Mouse (Mus musculus): ENCODE data around the gene Pcif1. TPM values are rescaled to one million over a fixed set of nuclear protein-coding genes. Genes with fewer than 3 reads are reported as not detected.
A peak's percentile ranks its signal among the peaks of the same experiment; 100 is the strongest.

Pcif1 gene
- total and polyA plus RNA-seq, 2 experiments from 2014 or later = 77.2 to 94.6 TPM

GRCm38 (mm10) chr2:164924100-164924857 lies 45.2 kb downstream of the Pcif1 start:
- no peaks in the 10 kb centered on the region for H3K27me3 ChIP-seq (ENCODE audit: insufficient read depth, low read length)
- DNase-seq (ENCODE audit: low spot score) = peak; percentile 84
- no peak; the same call in 1 of the 2 replicates for ATAC-seq (ENCODE audit: low FRiP score)
- no peaks in the 10 kb centered on the region for H3K4me1 ChIP-seq (ENCODE audit: insufficient read depth, low read length)
- H3K4me2 ChIP-seq (ENCODE audit: low read depth, low read length, poor library complexity, severe bottlenecking) = no peak overlapping the region
- no peak overlapping the region for H3K27ac ChIP-seq (ENCODE audit: low read depth, low read length)
- H3K9me3 ChIP-seq (ENCODE audit: low read length) = no peaks in the 10 kb centered on the region
- peak; percentile 86 for TF ChIP-seq CTCF (IDR thresholded peaks at IDR 0.05)
- no peak overlapping the region for H3K4me3 ChIP-seq (ENCODE audit: low read depth, low read length)
- H3K9ac ChIP-seq (replicated peaks; ENCODE audit: low read length, poor library complexity, severe bottlenecking) = no peak overlapping the region
- no peaks in the 10 kb centered on the region for H3K36me3 ChIP-seq (ENCODE audit: insufficient read depth, low read length)
- 29% methylated on average over 11 of the region's 11 CpGs for WGBS

GRCm38 (mm10) chr2:164930706-164931581 lies 51.8 kb downstream of the Pcif1 start:
- Histone ChIP-seq H3K4me1 (ENCODE audit: insufficient read depth, low read length) (no peaks in the 10 kb centered on the region), H3K36me3 (ENCODE audit: insufficient read depth, low read length) (no peaks in the 10 kb centered on the region), H3K9me3 (ENCODE audit: low read length) (no peaks in the 10 kb centered on the region), H3K4me3 (ENCODE audit: low read depth, low read length) (no peak overlapping the region), H3K4me2 (ENCODE audit: low read depth, low read length, poor library complexity, severe bottlenecking) (no peak overlapping the region), H3K27me3 (ENCODE audit: insufficient read depth, low read length) (no peaks in the 10 kb centered on the region), H3K9ac (replicated peaks; ENCODE audit: low read length, poor library complexity, severe bottlenecking) (no peak overlapping the region), H3K27ac (ENCODE audit: low read depth, low read length) (no peak overlapping the region)
- DNase-seq (ENCODE audit: low spot score) (no peak), ATAC-seq (ENCODE audit: low FRiP score) (no peak)
- TF ChIP-seq CTCF (IDR thresholded peaks at IDR 0.05) = no peak
- WGBS = 60% methylated on average over 11 of the region's 11 CpGs

DNA sequence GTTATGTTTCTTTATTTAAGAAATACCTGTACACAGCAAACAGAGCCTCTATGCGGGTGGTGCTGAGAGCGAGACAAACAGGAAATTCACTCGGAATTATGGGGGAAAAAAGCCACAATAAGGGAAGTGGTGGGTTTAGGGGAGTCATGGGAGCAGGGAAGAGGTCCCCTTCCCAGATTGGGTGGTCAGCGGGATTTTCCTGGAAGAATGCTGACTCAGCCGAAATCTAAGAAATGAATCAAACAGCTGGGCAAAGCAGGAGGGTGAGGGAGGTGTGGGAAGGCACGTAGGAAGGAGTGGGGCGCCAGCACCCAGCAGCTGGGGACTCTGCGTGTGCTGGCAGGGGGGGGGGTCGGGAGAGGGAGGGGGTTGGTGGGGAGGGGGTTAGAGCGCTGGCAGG lies 54.4 kb downstream of the Pcif1 start:
- H3K9me3 ChIP-seq (ENCODE audit: low read length) = no peaks in the 10 kb centered on the region
- no peak for TF ChIP-seq CTCF (IDR thresholded peaks at IDR 0.05)
- ATAC-seq (ENCODE audit: low FRiP score) (no peak), DNase-seq (ENCODE audit: low spot score) (no peak)
- no peak overlapping the region for H3K27ac ChIP-seq (ENCODE audit: low read depth, low read length)
- H3K27me3 ChIP-seq (ENCODE audit: insufficient read depth, low read length) = no peaks in the 10 kb centered on the region
- no peak overlapping the region for H3K9ac ChIP-seq (replicated peaks; ENCODE audit: low read length, poor library complexity, severe bottlenecking)
- H3K4me1 ChIP-seq (ENCODE audit: insufficient read depth, low read length) = 0 out of 2 replicates have a peak, but pooled peaks cover 6% of the 10 kb centered on the region
- H3K36me3 ChIP-seq (ENCODE audit: insufficient read depth, low read length) = no peaks in the 10 kb centered on the region
- no peak overlapping the region for H3K4me2 ChIP-seq (ENCODE audit: low read depth, low read length, poor library complexity, severe bottlenecking)
- no peak overlapping the region for H3K4me3 ChIP-seq (ENCODE audit: low read depth, low read length)
- WGBS = 54% methylated on average over 6 of the region's 10 CpGs

GRCm38 (mm10) chr2:164935991-164936390 lies 56.9 kb downstream of the Pcif1 start:
- Histone ChIP-seq H3K4me3 (ENCODE audit: low read depth, low read length) (no peak overlapping the region), H3K4me1 (ENCODE audit: insufficient read depth, low read length) (0 out of 2 replicates have a peak, but pooled peaks cover 14% of the 10 kb centered on the region), H3K27ac (ENCODE audit: low read depth, low read length) (no peak overlapping the region), H3K27me3 (ENCODE audit: insufficient read depth, low read length) (0 out of 2 replicates have a peak, but pooled peaks cover 3% of the 10 kb centered on the region), H3K36me3 (ENCODE audit: insufficient read depth, low read length) (no peaks in the 10 kb centered on the region), H3K9me3 (ENCODE audit: low read length) (no peaks in the 10 kb centered on the region), H3K9ac (replicated peaks; ENCODE audit: low read length, poor library complexity, severe bottlenecking) (no peak overlapping the region), H3K4me2 (ENCODE audit: low read depth, low read length, poor library complexity, severe bottlenecking) (no peak overlapping the region)
- ATAC-seq (ENCODE audit: low FRiP score) = no peak
- WGBS = 72% methylated on average over 4 of the region's 4 CpGs
- no peak for DNase-seq (ENCODE audit: low spot score)
- TF ChIP-seq CTCF (IDR thresholded peaks at IDR 0.05) = no peak

DNA sequence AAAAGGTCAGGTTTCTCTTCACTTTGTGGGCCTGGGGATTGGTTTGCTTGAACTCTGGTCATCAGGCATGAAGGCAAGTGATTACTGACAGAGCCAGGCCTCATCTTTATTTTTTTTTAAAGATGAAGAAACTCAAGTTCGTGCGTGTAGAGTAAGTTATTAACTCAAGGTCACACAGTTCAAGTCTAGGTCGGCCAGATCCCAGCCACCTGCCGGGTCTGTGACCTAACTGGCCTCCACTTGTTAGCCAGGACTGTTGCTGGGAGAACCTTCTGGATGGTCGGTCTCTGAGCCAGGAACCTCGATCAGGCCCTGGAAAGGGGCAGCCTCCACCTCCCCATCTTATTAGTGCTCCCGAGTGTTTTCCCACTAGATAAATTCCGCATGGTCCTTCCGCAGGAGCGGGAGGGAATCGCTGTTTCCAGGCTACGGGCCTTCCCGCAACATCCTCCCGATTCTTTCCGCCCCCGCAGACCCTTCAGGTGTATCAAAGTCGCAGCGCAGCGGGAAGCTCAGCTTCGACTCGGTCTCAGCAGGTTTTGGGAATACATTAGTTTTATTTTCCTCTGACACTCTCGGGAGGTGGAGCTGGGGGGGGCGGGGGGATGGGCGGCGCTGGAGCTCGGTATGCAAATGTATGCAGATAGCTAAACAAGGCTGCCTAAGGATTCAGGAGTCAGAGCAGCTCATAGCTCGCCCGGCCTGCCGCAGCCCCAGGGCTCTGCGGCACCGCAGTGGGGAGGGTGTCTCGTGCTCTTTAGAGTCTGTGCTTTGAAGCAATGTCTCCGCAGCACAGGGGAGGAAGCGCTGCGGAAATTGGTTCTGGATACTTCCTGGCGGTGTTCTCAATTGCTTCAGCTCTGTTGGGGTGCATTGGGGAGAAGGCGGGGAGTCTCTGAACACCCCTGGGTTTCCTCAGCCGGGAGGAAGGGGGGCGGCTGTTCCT lies 59.3 kb downstream of the Pcif1 start:
- Histone ChIP-seq H3K4me3 (ENCODE audit: low read depth, low read length) (peak overlapping the region; percentile 36), H3K27ac (ENCODE audit: low read depth, low read length) (peak overlapping the region; percentile 80), H3K4me1 (ENCODE audit: insufficient read depth, low read length) (0 out of 2 replicates have a peak, but pooled peaks cover 14% of the 10 kb centered on the region), H3K9ac (replicated peaks; ENCODE audit: low read length, poor library complexity, severe bottlenecking) (peak overlapping the region; percentile 52; the same call in 1 of the 2 replicates), H3K9me3 (ENCODE audit: low read length) (no peaks in the 10 kb centered on the region), H3K36me3 (ENCODE audit: insufficient read depth, low read length) (no peaks in the 10 kb centered on the region), H3K27me3 (ENCODE audit: insufficient read depth, low read length) (0 out of 2 replicates have a peak, but pooled peaks cover 3% of the 10 kb centered on the region), H3K4me2 (ENCODE audit: low read depth, low read length, poor library complexity, severe bottlenecking) (peak overlapping the region; percentile 67)
- ATAC-seq (ENCODE audit: low FRiP score) = peak; percentile 90
- WGBS = 3% methylated on average over 39 of the region's 39 CpGs
- TF ChIP-seq CTCF (IDR thresholded peaks at IDR 0.05) = no peak
- peak; percentile 79 for DNase-seq (ENCODE audit: low spot score)

All from midbrain, postnatal 0 days (tissue).